Mouse (Mus musculus) testis, adult 2 months (tissue): Measurements from ENCODE around the gene Barx1.

Experiments used
- CTCF ChIP-seq: fragments of 200-500 bp; IDR thresholded peaks from 2 replicates; pipeline ENCODE4 v1.5.1; 2012; ENCODE audit warnings: low read depth, mild to moderate bottlenecking, inconsistent platforms, low read length, moderate library complexity; ENCODE audit not compliant: control insufficient read depth, insufficient read depth, insufficient replicate concordance
- POLR2A ChIP-seq: fragments of 200-500 bp; IDR thresholded peaks from 2 replicates; pipeline ENCODE4 v1.6.1; 2012; ENCODE audit warnings: low read depth, mild to moderate bottlenecking, inconsistent platforms, low read length, moderate library complexity; ENCODE audit not compliant: control insufficient read depth

GRCm38 (mm10) chr13:48668091-48668975 is 5.5 kb downstream of the Barx1 start:
- TF ChIP-seq CTCF: no peak
- TF ChIP-seq POLR2A: no peak
